Mouse (Mus musculus): ENCODE measurements around the gene Arhgap33. TPM values are rescaled to one million over a fixed set of nuclear protein-coding genes. Genes with fewer than 3 reads are reported as not detected.
A peak's percentile ranks its signal among the peaks of the same experiment; 100 is the strongest.

Arhgap33 gene
- polyA plus RNA-seq, 1 experiment from 2014 or later, result 41.4 TPM

GRCm38 (mm10) chr7:30557901-30558514 lies 23.1 kb upstream of the Arhgap33 start:
- H3K4me2 ChIP-seq (replicated peaks; ENCODE audit: low read depth, low read length), result no peak overlapping the region; the same call in 1 of the 2 replicates
- H3K9me3 ChIP-seq (ENCODE audit: control insufficient read depth, low read length), result no peaks in the 10 kb centered on the region
- 87% methylated on average over 13 of the region's 13 CpGs for WGBS
- H3K4me3 ChIP-seq (ENCODE audit: low read depth, low read length), result peak overlapping the region; percentile 38; the same call in 1 of the 2 replicates
- DNase-seq (ENCODE audit: low spot score) (no peak), ATAC-seq (ENCODE audit: low FRiP score) (no peak)
- no peaks in the 10 kb centered on the region for H3K27me3 ChIP-seq (ENCODE audit: control insufficient read depth, insufficient read depth, low read length)
- H3K9ac ChIP-seq (ENCODE audit: low read depth, low read length), result no peak overlapping the region; the same call in 1 of the 2 replicates
- peaks cover 3% of the 10 kb centered on the region for H3K4me1 ChIP-seq (replicated peaks; ENCODE audit: control insufficient read depth, insufficient read depth, low read length)
- no peak overlapping the region for H3K27ac ChIP-seq (ENCODE audit: low read depth, low read length)
- H3K36me3 ChIP-seq (ENCODE audit: control insufficient read depth, insufficient read depth, low read length), result 0 out of 2 replicates have a peak, but pooled peaks cover 5% of the 10 kb centered on the region

- DNase-seq (ENCODE audit: low spot score) (peak; percentile 37), ATAC-seq (ENCODE audit: low FRiP score) (no peak)
Observed at GRCm38 (mm10) chr7:30556894-30557536, 22.2 kb upstream of the Arhgap33 start.

GRCm38 (mm10) chr7:30553810-30554584 lies 19.1 kb upstream of the Arhgap33 start:
- Histone ChIP-seq H3K4me3 (ENCODE audit: low read depth, low read length) (peak overlapping the region; percentile 56; the same call in 1 of the 2 replicates), H3K27me3 (ENCODE audit: control insufficient read depth, insufficient read depth, low read length) (no peaks in the 10 kb centered on the region), H3K4me1 (replicated peaks; ENCODE audit: control insufficient read depth, insufficient read depth, low read length) (peaks cover 3% of the 10 kb centered on the region), H3K4me2 (replicated peaks; ENCODE audit: low read depth, low read length) (peak overlapping the region; percentile 88), H3K9ac (ENCODE audit: low read depth, low read length) (peak overlapping the region; percentile 64; the same call in 1 of the 2 replicates), H3K9me3 (ENCODE audit: control insufficient read depth, low read length) (no peaks in the 10 kb centered on the region), H3K36me3 (ENCODE audit: control insufficient read depth, insufficient read depth, low read length) (0 out of 2 replicates have a peak, but pooled peaks cover 5% of the 10 kb centered on the region), H3K27ac (ENCODE audit: low read depth, low read length) (no peak overlapping the region)
- ATAC-seq (ENCODE audit: low FRiP score), result no peak
- DNase-seq (ENCODE audit: low spot score), result no peak
- WGBS, result 87% methylated on average over 22 of the region's 22 CpGs

More at GRCm38 (mm10) chr7:30556894-30557536, 22.2 kb upstream of the Arhgap33 start:
- Histone ChIP-seq H3K36me3 (ENCODE audit: control insufficient read depth, insufficient read depth, low read length) (0 out of 2 replicates have a peak, but pooled peaks cover 5% of the 10 kb centered on the region), H3K27ac (ENCODE audit: low read depth, low read length) (no peak overlapping the region), H3K4me1 (replicated peaks; ENCODE audit: control insufficient read depth, insufficient read depth, low read length) (peaks cover 3% of the 10 kb centered on the region), H3K27me3 (ENCODE audit: control insufficient read depth, insufficient read depth, low read length) (no peaks in the 10 kb centered on the region), H3K4me2 (replicated peaks; ENCODE audit: low read depth, low read length) (no peak overlapping the region), H3K4me3 (ENCODE audit: low read depth, low read length) (no peak overlapping the region), H3K9me3 (ENCODE audit: control insufficient read depth, low read length) (no peaks in the 10 kb centered on the region), H3K9ac (ENCODE audit: low read depth, low read length) (no peak overlapping the region)
- WGBS, result 94% methylated on average over 18 of the region's 18 CpGs

- Histone ChIP-seq H3K9ac (ENCODE audit: low read depth, low read length) (peak overlapping the region; percentile 64), H3K4me2 (replicated peaks; ENCODE audit: low read depth, low read length) (peak overlapping the region; percentile 88), H3K4me3 (ENCODE audit: low read depth, low read length) (peak overlapping the region; percentile 56), H3K36me3 (ENCODE audit: control insufficient read depth, insufficient read depth, low read length) (0 out of 2 replicates have a peak, but pooled peaks cover 5% of the 10 kb centered on the region), H3K27ac (ENCODE audit: low read depth, low read length) (0 out of 2 replicates have a peak overlapping the region, but pooled peaks have one; percentile 11), H3K27me3 (ENCODE audit: control insufficient read depth, insufficient read depth, low read length) (no peaks in the 10 kb centered on the region), H3K4me1 (replicated peaks; ENCODE audit: control insufficient read depth, insufficient read depth, low read length) (peaks cover 3% of the 10 kb centered on the region), H3K9me3 (ENCODE audit: control insufficient read depth, low read length) (no peaks in the 10 kb centered on the region)
- DNase-seq (ENCODE audit: low spot score) (peak; percentile 20), ATAC-seq (ENCODE audit: low FRiP score) (no peak)
- 7% methylated on average over 23 of the region's 23 CpGs for WGBS
Observed at GRCm38 (mm10) chr7:30553021-30553589, 18.2 kb upstream of the Arhgap33 start.

DNA sequence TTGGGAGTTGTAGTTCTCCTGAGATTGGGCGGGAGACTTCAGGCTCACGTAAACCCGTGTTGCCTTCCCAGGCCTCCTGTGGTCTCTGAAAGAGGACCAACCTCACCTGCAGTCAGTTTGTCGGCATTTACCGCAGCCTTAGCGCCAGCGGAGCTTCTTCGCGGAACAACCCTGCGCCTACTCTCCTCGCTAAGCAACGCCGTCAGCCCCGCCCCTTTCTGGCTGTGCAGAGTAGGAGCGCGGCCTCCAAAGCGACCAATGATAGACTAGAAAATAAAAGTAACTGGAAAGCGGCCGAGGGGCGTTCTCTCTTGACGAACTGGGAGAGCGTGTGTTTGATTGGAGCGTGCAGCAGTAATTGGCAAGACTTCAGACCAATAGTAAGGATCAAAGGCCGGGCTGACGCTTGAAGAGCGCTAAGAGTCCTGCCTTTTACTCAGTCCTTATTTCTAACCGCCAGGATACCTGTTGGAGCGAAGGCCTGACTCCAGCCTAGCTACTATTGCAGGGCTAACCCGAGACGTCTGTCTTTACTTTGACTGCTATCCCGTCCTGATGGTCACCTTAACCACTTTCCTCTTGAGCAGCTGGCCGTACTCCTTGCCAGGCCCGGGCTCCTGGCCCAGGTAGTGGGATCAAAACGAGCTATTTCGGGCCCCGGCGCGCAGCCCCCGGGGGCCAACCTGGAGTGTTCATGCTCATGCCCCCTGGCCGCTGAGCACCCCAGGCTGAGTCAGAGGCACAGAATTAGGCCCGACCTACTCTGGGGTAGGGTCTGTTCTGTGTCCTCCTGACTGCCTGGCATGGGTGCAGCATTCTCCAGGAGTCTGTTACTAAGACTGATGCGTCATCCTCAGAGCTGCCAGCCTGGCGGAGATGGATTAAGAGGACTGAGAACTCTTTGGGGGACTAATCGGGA lies 17.5 kb upstream of the Arhgap33 start, which contains the start of the genes Hspb6 and Proser3:
Hspb6 (plus strand) TSS at position 77 of the 919 bp plus-strand sequence.
Proser3 (minus strand) TSS at position 198 of the 919 bp plus-strand sequence.
- H3K4me2 ChIP-seq (replicated peaks; ENCODE audit: low read depth, low read length), result peak within 1 kb of the TSS; percentile 88
- H3K27ac ChIP-seq (ENCODE audit: low read depth, low read length), result peak within 1 kb of the TSS; percentile 82
- H3K9ac ChIP-seq (ENCODE audit: low read depth, low read length), result peak within 1 kb of the TSS; percentile 64
- H3K27me3 ChIP-seq (ENCODE audit: control insufficient read depth, insufficient read depth, low read length), result no peaks in the 10 kb centered on the region
- H3K36me3 ChIP-seq (ENCODE audit: control insufficient read depth, insufficient read depth, low read length), result 0 out of 2 replicates have a peak, but pooled peaks cover 5% of the 10 kb centered on the region
- peak within 1 kb of the TSS; percentile 56 for H3K4me3 ChIP-seq (ENCODE audit: low read depth, low read length)
- no peaks in the 10 kb centered on the region for H3K9me3 ChIP-seq (ENCODE audit: control insufficient read depth, low read length)
- ATAC-seq (ENCODE audit: low FRiP score), result peak; percentile 94
- peak; percentile 95 for DNase-seq (ENCODE audit: low spot score)
- WGBS, result 1% methylated on average over 44 of the region's 44 CpGs
- H3K4me1 ChIP-seq (replicated peaks; ENCODE audit: control insufficient read depth, insufficient read depth, low read length), result peaks cover 3% of the 10 kb centered on the region; the same call in 1 of the 2 replicates

- Histone ChIP-seq H3K9me3 (ENCODE audit: control insufficient read depth, low read length) (no peaks in the 10 kb centered on the region), H3K4me3 (ENCODE audit: low read depth, low read length) (peak overlapping the region; percentile 56), H3K27me3 (ENCODE audit: control insufficient read depth, insufficient read depth, low read length) (no peaks in the 10 kb centered on the region), H3K27ac (ENCODE audit: low read depth, low read length) (peak overlapping the region; percentile 82), H3K4me2 (replicated peaks; ENCODE audit: low read depth, low read length) (peak overlapping the region; percentile 88), H3K36me3 (ENCODE audit: control insufficient read depth, insufficient read depth, low read length) (0 out of 2 replicates have a peak, but pooled peaks cover 3% of the 10 kb centered on the region), H3K9ac (ENCODE audit: low read depth, low read length) (peak overlapping the region; percentile 64), H3K4me1 (replicated peaks; ENCODE audit: control insufficient read depth, insufficient read depth, low read length) (peaks cover 3% of the 10 kb centered on the region; the same call in 1 of the 2 replicates)
- ATAC-seq (ENCODE audit: low FRiP score) (peak; percentile 74), DNase-seq (ENCODE audit: low spot score) (no peak)
- 4% methylated on average over 10 of the region's 10 CpGs for WGBS
Observed at GRCm38 (mm10) chr7:30551445-30552101, 16.7 kb upstream of the Arhgap33 start.

GRCm38 (mm10) chr7:30550603-30551002 lies 15.7 kb upstream of the Arhgap33 start:
- H3K4me1 ChIP-seq (replicated peaks; ENCODE audit: control insufficient read depth, insufficient read depth, low read length), result peaks cover 3% of the 10 kb centered on the region; the same call in 1 of the 2 replicates

More at GRCm38 (mm10) chr7:30550603-30551002, 15.7 kb upstream of the Arhgap33 start:
- WGBS, result 100% methylated on average over 1 of the region's 1 CpGs
- Histone ChIP-seq H3K4me3 (ENCODE audit: low read depth, low read length) (no peak overlapping the region), H3K4me2 (replicated peaks; ENCODE audit: low read depth, low read length) (no peak overlapping the region), H3K9ac (ENCODE audit: low read depth, low read length) (no peak overlapping the region), H3K27me3 (ENCODE audit: control insufficient read depth, insufficient read depth, low read length) (no peaks in the 10 kb centered on the region), H3K27ac (ENCODE audit: low read depth, low read length) (no peak overlapping the region), H3K36me3 (ENCODE audit: control insufficient read depth, insufficient read depth, low read length) (0 out of 2 replicates have a peak, but pooled peaks cover 3% of the 10 kb centered on the region), H3K9me3 (ENCODE audit: control insufficient read depth, low read length) (no peaks in the 10 kb centered on the region)
- ATAC-seq (ENCODE audit: low FRiP score), result no peak
- no peak for DNase-seq (ENCODE audit: low spot score)

Data from hindbrain, embryonic 11.5 days (tissue).